Mouse (Mus musculus) brain, embryonic 14.5 days (tissue): ENCODE data around the gene Atf7. TPM values are rescaled to one million over a fixed set of nuclear protein-coding genes. Genes with fewer than 3 reads are reported as not detected.

Source experiments
- DNase-seq: peaks from one replicate; pipeline ENCODE4 v3.0.0-alpha.2; 2011; ENCODE audit warnings: low read depth
- CTCF ChIP-seq: fragments of 200-500 bp; IDR thresholded peaks from 2 replicates; pipeline ENCODE4 v1.5.1; 2012; ENCODE audit warnings: inconsistent platforms, mild to moderate bottlenecking, moderate library complexity, borderline replicate concordance; ENCODE audit not compliant: insufficient read depth, insufficient read length; ENCODE audit errors: extremely low read depth
- POLR2A ChIP-seq: fragments of 200-500 bp; IDR thresholded peaks from 2 replicates; pipeline ENCODE4 v1.6.1; 2012; ENCODE audit warnings: mild to moderate bottlenecking, inconsistent platforms, borderline replicate concordance; ENCODE audit not compliant: poor library complexity, insufficient read depth, insufficient read length, severe bottlenecking; ENCODE audit errors: extremely low read depth
- polyA plus RNA-seq: library from polyadenylated mRNA; depleted of rRNA; stranded (reverse); fragments of >200 nt; gene quantifications from 2 replicates; pipeline ENCODE4 v1.2.3, GENCODE M21; 2012; rRNA removed

Atf7 gene
- polyA plus RNA-seq, 1 experiment: 42.5 TPM

GRCm38 (mm10) chr15:102502254-102502840, 122.9 kb downstream of the Atf7 start:
- DNase-seq: no peak
- TF ChIP-seq CTCF (no peak), POLR2A (no peak)

DNA sequence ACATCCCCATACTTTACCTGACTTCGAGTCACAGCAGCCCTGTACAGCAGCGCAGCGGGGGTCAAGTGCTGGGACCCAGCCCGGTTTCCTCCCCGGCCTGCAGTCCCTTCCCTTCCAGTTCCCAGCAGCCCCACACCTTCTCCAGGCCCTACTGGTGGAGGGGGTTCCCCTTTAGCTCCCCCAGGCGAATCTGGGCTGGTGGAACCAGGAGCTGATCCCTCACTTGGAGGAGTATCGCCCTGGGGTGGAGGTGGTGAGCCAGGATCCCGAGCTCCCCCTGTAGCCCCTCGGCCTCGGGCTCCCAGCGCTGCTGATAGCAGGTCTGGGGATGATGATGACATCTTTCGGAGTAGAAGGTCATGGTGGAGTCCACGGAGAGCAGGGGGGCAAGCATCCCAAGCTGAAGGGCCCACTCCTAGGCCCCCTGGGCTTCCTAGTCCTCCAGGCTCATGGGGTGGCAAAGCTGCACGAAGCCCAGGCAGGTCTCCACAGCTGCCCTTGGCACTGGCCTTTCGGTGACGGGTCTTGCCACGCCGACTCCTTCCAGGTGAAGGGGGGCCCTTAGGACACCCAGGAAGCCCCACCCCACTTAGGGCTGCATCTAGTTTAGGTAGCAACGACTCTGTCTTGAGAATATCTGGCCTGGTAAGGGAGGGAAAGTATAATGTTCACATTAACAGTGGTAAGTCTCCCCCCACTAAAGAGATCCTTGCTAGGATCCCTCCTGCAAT, 124.0 kb downstream of the Atf7 start:
- TF ChIP-seq POLR2A (no peak), CTCF (no peak)
- no peak for DNase-seq

- TF ChIP-seq POLR2A (no peak), CTCF (no peak)
- DNase-seq: no peak
Observed at GRCm38 (mm10) chr15:102500479-102500878, 124.8 kb downstream of the Atf7 start.

DNA sequence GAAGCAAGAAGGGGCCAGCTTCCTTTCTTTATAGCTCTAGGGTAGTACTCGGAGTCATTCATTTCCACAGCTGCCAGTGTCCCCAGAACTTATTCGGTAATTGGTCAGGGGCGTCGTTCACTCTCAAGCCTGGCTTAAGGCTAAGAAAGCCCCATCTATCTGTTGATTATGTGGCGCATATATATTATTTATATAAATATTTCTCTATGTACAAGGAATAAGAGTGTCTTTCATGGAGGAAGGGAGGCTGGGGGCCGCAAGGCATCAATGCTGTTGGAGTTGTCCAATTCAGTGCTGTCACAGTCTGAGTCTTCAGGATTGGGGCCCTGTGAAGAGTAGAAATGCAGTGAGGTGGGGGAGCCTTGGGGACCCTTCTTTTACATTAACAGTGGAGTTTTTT, 125.4 kb downstream of the Atf7 start:
- TF ChIP-seq POLR2A (no peak), CTCF (no peak)
- DNase-seq: no peak

- no peak for TF ChIP-seq POLR2A
- TF ChIP-seq CTCF: no peak
Observed at GRCm38 (mm10) chr15:102499370-102499769, 125.9 kb downstream of the Atf7 start.

GRCm38 (mm10) chr15:102498322-102498721, 126.9 kb downstream of the Atf7 start:
- TF ChIP-seq POLR2A (no peak), CTCF (no peak)
- DNase-seq: no peak

More at GRCm38 (mm10) chr15:102499370-102499769, 125.9 kb downstream of the Atf7 start:
- no peak for DNase-seq

DNA sequence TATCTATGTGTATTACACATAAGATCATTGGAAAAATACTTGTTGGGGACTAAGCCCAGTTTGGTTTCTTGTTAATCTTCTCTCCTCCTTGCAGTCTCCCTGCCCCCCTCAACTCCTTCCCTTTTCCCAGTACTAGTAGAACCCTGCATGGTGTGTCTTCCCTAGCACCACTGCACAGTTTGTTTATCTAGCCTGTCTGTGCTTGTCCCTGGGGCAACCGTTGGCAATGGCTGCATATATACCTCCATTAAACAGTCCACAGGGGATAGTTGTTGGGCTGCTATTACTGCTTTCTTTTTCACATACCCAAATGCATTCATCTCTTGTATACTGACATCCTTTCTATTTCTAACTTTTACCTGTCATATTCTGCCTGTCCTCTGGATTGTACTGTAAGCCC, 137.6 kb downstream of the Atf7 start:
- no peak for TF ChIP-seq POLR2A
- DNase-seq: no peak

- TF ChIP-seq CTCF (no peak), POLR2A (no peak)
- no peak for DNase-seq
Observed at GRCm38 (mm10) chr15:102485853-102486252, 139.4 kb downstream of the Atf7 start.

DNA sequence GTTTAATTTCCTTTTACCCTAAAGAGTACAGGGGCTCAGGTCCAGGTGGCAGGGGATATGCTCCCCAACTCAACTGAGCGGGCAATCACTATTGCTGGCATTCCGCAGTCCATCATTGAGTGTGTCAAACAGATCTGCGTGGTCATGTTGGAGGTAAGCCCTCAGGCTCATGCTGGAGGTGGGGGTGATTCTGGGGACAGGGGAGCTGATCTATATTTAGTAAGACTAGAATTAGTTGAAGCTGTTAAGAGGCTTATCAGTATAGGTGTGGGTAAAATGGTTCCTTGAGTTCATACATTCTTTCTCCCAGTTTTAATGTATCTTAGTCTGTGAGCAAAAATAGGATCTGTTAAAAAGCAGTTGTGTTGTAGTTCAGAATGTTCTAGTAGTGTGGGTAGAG, 142.1 kb downstream of the Atf7 start:
- no peak for TF ChIP-seq POLR2A
- TF ChIP-seq CTCF: no peak
- DNase-seq: no peak

Other genes with a start within 250 kb of the Atf7 start
- 19.2 and 20.8 TPM in 2 replicates for gene Sp1, start 219.3 kb downstream of the Atf7 start, polyA plus RNA-seq
- 0.48 and 0.53 TPM in 2 replicates for gene Amhr2, start 180.1 kb downstream of the Atf7 start, polyA plus RNA-seq
- 94.6 and 117 TPM in 2 replicates for gene Prr13, start 166.4 kb downstream of the Atf7 start, polyA plus RNA-seq
- gene Pcbp2, start 154.9 kb downstream of the Atf7 start, polyA plus RNA-seq: 569 and 716 TPM in 2 replicates
- not detected in 2 replicates for gene Gm10337, start 121.7 kb downstream of the Atf7 start, polyA plus RNA-seq
- 72.4 and 79.2 TPM in 2 replicates for gene Map3k12, start 108.4 kb downstream of the Atf7 start, polyA plus RNA-seq
- gene Tarbp2, start 107.3 kb downstream of the Atf7 start, polyA plus RNA-seq: 126 and 186 TPM in 2 replicates
- gene Npff, start 100.5 kb downstream of the Atf7 start, polyA plus RNA-seq: 7.1 and 7.5 TPM in 2 replicates
- not detected in 2 replicates for gene Gm28047, start 397 bp downstream of the Atf7 start, polyA plus RNA-seq
- 462 and 655 TPM in 2 replicates for gene Atp5g2, start 46.9 kb upstream of the Atf7 start, polyA plus RNA-seq
- gene Calcoco1, start 96.7 kb upstream of the Atf7 start, polyA plus RNA-seq: 46.2 and 48.4 TPM in 2 replicates